Mouse (Mus musculus) c-Kit-positive CD71-positive TER-119-positive erythroid progenitor cells, embryonic 14.5 days (primary cell): Measurements from ENCODE around the gene Dut.
"Not testable (repeated sequence)": the region's sequence is repeated elsewhere in the genome, so short reads cannot be mapped to it uniquely, and the experiment has no call there.

Source experiments
- DNase-seq: peaks from one replicate; pipeline ENCODE4 v3.0.0-alpha.2; 2013; ENCODE audit warnings: low spot score

Dut gene

DNA sequence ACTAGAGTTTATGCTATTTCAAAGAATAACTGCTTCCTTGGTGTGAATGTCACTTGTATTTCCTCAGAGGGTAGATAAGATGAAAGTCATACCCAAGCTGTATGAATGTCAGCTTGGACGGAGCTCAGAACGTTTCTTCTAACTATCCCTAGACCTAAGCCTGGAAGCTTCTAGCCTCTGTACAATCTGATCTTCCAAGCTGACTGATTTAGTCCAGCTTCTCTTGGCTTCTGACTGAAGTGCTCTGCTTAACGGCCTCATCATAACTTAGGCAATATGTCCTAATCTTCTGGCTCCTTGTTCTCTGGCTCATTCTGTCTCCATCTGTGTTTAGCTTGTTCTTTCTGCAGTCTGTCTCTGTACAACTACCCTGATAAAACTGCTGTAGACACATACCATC, 7.6 kb downstream of the Dut start:
- no peak for DNase-seq

DNA sequence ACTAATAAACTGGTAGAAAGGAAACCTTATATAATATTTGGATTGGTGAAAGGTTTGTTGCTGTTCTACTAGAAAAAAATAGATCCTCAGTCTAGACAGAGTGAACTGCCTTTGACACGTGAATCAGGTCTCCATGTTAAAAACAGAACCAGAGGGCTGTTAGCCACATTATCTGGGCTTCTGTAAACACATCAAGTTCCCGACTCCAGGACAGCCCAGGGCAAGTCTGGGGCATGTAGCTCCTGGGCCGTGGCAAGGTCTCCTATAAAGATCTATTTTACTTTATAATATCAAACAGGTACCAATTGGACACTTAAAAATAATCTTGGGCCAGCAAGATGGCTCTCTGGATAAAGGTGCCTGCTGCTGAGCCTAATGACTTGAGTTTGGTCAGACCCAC, 8.9 kb downstream of the Dut start:
- no peak for DNase-seq

DNA sequence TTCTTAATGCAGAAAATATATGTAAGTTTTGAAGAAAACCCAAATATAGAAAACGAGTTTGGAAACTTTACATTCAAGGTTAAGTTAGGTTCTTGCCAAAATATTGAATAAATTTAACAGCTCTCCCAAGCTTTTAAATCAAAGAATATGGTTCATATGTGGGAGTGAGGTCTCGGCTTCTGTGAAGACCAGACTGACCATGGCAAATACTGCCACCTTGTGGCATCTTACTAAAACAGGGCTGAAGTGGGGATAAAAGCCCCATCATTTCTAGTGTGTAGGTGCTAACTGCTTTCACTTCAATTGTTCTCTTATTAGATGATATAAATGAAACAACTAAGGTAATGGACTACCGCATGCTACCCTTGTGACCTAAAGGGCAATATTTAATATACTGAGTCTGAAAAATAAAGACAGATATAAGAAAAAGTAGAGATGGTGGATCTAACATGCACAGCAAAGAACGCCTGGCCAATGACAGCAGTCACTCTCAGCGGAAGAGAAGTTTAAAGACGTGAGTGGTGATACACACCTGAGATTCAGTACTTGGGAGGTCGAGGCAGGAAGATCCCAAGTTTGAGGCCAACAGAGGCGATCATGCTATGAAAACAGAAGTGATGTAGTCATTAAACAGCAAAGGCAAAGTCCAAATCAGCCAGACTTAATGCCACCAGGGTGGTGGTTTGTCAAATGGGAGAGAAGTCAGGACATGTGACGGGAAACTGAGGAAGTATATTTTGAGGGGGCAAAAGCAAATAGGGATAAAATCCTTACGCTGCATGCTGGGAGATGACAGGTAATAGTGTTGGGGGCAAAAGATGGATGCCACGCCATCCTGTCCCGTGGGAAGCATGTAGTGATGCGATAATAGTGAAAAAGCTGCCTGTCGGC, 12.5 kb downstream of the Dut start:
- peak; percentile 45 for DNase-seq

DNA sequence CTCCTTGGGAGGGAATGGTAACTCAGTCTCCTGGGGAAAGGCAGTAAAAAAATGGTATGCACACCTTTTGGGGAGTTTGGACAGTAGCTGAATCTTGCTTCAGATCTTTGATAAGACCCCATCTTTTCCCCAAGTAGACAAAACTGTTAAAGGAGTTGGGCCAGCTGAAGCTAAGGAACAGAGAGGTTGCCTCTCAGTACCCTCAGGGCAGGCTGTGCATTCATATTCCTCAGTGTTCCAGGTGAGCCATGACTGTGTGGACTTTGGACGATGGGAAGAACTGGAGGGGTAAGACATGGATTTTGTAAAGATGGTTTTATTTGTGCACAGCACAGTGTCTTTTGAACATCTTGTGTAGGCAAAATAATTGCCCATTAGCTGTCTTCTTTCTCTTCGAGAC, 13.3 kb downstream of the Dut start:
- DNase-seq, result no peak

DNA sequence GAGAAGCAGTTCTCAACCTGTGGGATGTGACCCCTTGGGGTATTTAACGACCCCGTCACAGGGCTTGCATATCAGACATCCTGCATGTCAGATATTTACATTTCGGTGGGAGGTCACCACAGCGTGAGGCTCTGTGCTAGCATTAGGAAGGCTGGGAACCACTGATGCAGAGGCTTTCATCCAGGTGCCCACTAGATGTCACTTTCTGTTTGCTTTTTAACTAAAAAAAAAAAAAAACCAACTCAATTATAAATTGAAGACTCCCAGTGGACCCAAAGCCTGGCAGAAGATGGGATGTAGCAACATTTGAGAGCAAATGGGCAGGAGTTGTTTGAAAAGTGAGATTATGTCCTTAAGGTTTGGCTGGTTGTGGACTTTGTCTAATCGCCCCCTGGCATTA, 16.1 kb downstream of the Dut start:
- DNase-seq, result no peak

DNA sequence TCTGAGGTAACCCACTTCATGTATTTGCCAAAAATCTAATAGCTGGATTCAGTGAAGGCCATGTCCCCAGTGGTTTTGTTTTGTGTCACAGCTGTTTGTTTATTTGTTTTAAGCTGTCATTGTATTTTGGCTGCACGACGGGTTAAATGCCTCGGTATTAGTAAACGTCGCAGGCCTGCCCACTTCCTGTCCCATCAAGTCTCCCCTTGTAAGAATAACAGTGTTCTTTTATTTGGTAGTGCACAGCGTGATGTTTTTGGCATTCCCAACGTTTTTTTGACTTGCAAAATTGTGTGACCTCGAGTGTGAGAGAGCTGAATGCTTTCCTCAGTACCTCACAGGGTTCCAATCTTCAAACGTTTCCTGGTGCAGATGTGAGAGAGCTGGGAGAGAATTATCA, 16.8 kb downstream of the Dut start:
- DNase-seq, result no peak

DNA sequence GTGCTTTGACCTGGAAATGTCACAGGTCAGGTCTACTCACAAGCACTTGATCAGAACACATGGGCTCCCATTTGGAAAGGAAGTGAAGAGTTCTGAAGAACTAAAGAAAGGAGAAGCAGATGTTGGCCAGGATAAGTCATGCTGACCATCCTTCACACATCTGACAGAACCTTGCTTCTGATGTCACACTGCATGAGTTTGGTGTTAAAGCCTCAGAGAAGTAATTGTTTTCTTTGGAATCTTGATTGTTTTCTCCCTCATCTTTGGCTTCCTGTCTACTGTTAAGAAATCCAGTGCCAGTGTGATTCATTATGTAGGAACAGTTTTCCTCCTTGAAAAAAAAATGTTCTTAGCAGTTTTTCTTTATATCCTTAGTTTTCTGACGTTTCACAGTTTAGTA, 21.9 kb downstream of the Dut start:
- no peak for DNase-seq

DNA sequence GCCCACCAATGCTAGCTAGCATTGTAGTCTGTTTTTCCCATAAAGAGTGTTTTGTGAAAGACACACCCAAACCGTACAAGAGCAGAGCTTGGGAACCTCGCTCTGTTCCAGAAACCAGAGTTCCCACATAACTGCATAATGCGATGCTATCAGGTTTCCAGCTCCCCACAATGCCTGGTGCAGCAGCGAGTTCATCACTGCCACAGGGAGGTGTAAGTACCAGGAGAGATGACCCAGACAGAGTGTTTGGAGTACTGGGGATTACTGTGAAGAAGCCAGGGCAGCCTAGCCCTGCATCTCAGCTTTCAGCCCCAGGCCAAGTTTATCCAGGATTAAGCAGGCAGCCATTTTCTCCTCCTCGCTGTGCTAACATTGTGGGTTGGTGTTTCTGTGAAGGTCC, 28.6 kb downstream of the Dut start:
- DNase-seq, result no peak

DNA sequence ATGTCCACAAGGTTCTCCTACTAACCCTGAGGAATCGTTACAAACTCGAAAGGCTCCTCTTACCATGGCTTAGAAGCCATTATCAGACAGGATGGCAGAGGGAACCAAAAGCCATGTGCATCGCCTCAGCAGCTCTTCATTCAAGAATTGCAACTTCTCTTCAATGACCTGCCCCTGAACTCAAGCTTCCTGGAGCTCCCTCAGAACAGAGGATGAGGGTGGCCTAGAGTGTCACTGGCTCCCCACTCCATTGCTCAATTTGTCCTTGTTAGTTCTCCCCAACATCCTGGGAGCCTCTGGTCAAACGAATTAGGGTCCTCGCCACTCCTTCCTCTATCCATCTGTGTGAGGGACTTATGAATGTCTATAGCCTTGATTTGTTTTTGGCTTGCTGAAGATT, 29.7 kb downstream of the Dut start:
- DNase-seq, result no peak

DNA sequence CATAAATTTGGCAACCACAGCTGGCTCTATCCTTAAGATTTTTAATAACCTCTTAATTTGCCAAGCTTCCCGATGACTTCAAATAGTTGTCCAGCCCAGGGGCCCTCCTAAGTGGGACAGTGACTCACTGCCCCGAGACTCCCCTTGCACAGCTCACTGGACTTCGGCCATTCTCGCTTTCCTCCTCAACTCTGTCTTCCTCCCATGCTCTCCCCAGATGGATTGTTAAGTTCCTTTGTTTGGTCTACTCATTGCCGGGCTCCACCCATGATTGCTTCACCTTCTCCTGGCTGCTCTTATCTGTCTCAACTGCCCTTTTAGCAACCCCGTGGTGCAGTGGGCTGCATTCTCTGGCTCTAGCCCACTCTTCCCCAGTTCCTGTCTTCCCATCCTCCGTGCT, 31.5 kb downstream of the Dut start:
- DNase-seq, result no peak

DNA sequence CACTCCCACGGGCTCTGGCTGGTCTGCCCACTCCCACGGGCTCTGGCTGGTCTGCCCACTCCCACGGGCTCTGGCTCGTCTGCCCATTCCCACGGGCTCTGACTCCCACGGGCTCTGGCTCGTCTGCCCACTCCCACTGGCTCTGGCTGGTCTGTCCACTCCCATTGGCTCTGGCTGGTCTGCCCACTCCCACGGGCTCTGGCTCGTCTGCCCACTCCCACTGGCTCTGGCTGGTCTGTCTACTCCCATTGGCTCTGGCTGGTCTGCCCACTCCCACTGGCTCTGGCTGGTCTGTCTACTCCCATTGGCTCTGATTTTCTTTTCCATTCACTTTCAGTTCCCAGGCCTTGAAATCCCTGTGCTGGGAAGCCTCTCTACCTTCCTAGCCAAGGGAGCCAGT, 33.0 kb downstream of the Dut start:
- not testable (repeated sequence) for DNase-seq

DNA sequence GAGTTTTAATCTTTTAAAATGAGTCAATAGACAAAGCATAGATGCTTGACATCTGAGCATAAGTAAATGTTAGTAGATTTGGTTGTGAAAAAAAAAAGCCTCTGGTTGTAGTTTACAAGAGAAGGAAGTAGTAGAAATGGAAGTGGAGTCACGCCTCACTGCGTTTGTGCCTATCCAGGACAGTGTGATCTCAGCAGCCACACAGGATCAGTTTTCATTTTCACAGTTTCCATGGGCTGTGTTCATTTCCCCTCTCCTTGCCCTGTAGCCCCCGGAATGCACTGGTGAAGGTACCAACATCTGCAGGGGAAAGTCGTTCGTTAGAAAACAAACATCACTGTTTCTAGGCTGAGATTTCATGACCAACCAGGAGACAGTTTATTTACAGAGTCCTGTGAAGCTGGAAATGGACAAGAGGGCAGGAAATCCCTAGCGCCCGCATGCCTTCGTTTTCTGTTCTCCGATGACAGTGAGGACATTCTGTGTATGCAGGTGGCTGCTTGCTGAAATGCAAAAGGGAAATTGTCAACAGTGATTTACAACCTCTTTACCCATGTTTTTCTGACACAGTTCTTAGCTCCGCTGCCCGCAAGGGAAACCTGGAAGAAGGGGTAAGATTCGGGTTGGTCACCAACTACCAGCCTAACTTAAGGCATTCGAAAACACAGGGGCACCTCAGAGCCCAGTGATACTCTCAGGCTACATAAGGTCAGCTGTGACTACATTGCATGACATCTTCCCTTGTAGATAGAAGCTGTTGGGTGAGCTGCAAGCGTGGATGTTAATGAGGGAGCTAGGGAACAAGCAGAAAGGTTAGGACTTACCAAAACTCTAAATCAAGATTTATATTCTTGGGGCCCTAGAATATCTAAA, 35.6 kb downstream of the Dut start:
- no peak for DNase-seq

DNA sequence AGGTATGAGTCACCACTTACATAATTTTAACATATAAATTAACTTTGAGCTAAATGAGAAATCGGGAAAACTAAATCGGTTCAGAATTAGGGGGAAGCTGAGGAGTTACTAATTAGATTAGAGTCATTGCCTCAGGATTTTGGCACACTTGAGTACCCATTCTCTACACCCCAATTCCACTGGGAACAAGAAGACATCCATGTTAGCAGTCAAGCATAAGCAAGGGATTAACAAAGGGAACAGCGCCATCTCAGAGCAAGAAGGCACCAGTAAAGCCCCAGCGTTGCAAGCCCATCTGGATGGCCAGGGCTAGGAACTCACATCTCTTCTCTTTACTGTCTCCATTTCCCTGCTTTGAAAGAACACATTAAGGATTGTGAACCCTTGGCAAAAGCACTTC, 38.8 kb downstream of the Dut start:
- no peak for DNase-seq

DNA sequence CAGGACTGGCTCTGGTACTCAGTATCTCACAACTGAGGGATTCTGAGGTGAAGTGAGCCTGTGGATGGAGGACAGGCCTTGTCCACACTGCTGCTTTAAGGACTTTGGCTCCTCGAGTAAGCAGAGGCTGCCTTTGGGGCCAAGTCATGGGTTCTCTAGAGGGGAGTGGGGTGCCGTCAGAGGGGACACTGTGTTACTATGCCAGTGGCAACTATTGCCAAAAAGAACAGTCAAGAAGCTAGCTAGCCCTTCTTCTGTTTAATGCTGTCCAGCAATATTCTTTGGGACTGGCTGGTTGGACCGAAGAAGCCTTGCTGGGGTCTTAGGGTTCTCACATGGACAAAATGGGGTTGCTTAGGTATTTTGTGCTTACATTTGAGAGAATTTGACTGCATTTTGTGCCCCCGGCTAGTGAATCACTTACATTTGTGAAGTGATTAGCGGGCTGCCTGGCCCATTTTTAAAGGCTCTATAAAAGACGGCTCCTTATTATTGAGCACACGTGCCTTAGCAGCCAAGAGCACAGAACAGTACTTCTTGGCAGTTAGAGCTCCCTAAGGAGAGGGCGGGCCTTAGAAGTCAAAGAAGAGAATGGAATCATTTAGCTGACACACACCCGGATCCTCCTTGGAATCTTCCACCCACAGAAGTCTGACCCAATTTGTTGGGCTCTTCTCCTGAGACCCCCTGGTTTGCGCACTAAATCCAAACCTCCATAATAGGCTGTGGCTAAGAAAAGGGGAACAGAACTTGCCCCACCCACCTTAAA, 43.4 kb downstream of the Dut start:
- DNase-seq, result no peak

DNA sequence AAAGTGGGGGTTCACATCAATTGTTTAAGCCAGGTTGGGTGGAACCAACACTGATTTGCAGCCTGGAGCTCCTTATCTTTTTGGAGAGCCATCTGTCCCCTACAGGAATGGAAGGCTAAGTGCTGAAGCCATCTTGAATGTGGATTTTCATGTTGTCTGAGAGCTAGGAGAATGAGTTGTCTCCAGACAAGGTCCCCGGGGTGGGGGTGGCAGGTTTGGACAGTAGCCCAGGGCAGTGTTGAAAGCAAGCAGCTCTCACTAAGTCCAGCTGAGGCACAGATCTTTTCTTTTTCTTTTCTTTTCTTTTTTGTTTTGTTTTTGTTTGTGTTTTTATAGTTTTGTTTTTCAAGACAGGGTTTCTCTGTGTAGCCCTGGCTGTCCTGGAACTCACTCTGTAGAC, 44.1 kb downstream of the Dut start:
- DNase-seq, result no peak

DNA sequence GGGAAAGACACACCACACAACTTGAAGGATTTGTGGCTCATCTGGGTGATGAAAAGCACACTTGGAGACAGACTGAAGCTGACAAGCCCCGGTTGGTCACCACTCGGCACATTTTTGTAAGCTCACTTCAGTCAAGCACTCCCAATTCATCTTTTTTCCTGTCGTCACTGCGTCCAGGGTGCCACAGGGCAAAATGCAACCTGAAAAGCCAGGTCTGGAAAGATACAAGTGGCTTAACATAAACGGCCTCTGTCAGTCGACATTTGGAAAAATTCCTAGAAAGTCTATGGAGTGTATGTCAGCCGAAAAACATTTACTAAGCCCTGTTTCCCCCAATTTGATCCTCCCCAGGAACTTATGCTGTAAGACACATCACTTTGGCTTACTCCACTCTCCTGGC, 45.6 kb downstream of the Dut start:
- no peak for DNase-seq

DNA sequence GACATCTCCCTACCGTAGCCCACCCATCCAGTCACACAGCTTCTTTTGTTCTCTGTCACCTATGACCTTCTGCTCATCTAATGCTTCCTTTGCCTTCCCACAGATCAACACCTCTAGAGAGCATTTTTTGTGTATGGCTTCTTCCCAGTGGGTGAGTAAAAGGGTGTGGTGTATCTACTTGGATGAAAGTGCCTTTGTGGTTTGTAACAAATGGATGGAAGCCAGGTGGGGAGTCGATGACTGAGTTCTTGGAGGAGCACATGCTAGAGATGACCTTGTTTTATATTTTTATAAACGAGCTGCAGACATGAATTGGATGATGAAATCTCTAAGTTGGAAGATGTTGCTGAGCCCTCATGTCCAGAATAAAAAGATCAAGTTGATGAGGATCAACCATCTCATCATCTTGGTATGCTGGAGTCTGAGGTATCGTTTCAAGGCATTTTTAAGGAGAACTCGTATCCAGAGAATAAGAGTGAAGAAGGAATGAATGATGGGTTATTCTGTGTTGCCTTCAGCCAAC, 47.0 kb downstream of the Dut start:
- no peak for DNase-seq

DNA sequence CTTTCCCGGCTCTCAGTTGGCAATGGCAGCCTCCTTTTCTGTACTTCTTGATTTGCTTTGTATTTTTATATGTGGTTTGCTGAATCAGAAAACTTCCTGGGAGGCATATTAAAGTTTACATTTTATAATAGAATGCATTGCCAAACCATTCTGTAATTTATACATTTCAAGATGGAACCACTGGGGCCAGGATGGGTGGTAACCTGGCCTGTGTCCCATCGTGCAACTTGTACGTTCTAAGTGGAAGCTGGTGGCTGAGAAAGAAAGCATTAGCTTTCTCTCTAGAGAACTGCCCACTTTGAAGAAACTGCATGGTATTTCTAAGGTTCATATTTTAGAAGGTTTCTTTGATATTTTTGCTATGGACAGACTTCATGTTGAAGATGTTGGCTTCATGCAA, 48.5 kb downstream of the Dut start:
- no peak for DNase-seq

DNA sequence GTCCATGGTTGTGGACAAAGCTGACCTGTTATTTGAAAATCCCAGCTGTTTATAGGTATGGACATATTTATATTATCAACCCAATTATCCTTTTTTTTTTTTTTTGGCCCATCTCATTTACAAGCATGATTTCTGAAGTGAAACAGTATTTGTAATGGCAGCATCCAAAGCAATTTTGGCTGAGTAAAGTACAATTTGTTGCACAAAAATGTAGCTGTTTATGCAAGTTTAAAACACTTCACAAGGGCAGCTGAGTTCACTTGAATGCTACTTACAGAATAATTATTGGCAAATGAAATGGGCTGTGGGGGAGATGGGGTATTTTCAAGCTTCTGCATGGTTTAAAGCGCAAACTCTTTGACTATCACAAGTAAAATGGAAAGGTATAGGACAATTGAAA, 51.9 kb downstream of the Dut start:
- no peak for DNase-seq

DNA sequence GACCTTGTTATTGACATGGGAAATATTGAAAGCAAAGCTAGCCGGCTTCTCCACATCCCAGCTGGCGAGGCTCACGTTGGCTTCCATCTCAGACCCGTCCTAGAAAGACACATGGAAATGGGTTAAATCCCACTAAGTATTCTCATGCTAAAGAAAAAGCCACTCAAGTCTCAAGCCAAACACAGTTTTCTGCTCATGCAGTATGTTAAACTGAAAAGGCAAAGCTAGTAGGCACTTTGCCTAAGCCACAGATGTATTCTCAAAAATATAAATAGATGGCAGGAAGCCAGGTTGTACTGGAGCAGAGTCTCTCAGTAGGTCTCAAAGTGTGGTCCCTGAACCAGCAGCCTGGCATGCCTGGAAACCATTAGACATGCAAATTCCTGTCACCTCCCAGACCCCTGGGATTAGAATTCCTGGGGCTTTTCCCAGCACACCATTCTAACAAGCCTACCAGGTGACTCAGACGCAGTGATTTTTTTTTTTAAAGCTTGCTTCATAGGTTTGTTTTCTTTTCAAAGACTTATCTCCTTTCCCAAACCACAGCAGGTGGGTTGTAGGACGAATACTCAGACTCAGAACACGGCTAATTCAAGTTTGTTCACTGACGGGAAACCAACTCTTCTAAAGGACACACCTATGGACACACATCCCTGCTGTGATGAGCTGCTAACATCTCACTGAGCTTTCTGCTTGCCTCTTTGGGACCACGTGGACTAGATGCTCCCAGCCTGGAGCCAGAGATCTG, 55.1 kb downstream of the Dut start:
- DNase-seq, result no peak

DNA sequence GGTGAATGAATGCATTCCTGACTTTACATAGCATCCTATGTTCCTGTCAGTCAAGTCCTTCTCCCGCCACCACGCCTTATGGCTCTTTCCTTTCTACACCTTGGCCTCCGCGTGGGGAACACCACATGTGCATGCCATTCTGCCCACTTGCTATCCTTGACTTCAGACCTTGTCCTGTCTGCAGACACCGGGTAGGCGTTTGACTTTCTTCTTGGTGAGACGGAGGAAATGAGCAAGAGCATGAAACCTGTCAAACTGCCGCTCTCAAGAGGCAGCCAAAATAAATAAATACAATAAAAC, 55.6 kb downstream of the Dut start:
- no peak for DNase-seq
